Comparison of ENCODE assay signal across 13 mouse cellular contexts in genomic region chr1:92035770-92036169, GRCm38 (mm10).
DNase-seq lines count a peak whose midpoint lies in the region; ATAC-seq and TF ChIP-seq lines count a peak whose summit lies in the region.
"Had no signal": no experiment of that assay in that cellular context is flagged by ENCODE, and none has a peak within 500 bp of the region (broad histone marks: within the 10 kb centered on the region; RNA-seq: fewer than 3 reads in every experiment).

No protein-coding gene starts in this region.

- 43% methylated on average over 6 of the region's 6 CpGs for WGBS in heart, embryonic 10.5 days
- WGBS in limb, embryonic 12.5 days = 79% methylated on average over 6 of the region's 6 CpGs
- WGBS in limb, embryonic 10.5 days = 83% methylated on average over 6 of the region's 6 CpGs

- no peak for TF ChIP-seq POLR2A in brain, embryonic 14.5 days (IDR thresholded peaks at IDR 0.05; ENCODE audit: borderline replicate concordance, extremely low read depth, insufficient read depth, insufficient read length, poor library complexity, severe bottlenecking)

- H3K9ac ChIP-seq in limb, embryonic 12.5 days (replicated peaks) = no peak overlapping the region

- TF ChIP-seq CTCF in brain, embryonic 14.5 days (IDR thresholded peaks at IDR 0.05; ENCODE audit: borderline replicate concordance, extremely low read depth, insufficient read depth, insufficient read length) = no peak

- H3K36me3 ChIP-seq in heart, embryonic 10.5 days = peaks cover 3% of the 10 kb centered on the region; the same call in 1 of the 2 replicates
- H3K36me3 ChIP-seq in limb, embryonic 12.5 days = peaks cover 7% of the 10 kb centered on the region; the same call in 1 of the 2 replicates
- 0 out of 2 replicates have a peak, but pooled peaks cover 2% of the 10 kb centered on the region for H3K36me3 ChIP-seq in limb, embryonic 10.5 days

- no peak overlapping the region for H3K4me3 ChIP-seq in heart, embryonic 10.5 days
- H3K4me3 ChIP-seq in limb, embryonic 12.5 days (replicated peaks) = no peak overlapping the region
- no peak overlapping the region for H3K4me3 ChIP-seq in limb, embryonic 10.5 days
- H3K4me3 ChIP-seq: erythroblast, embryonic 14.5 days had no signal

- DNase-seq in heart, embryonic 10.5 days (ENCODE audit: low spot score) = no peak
- no peak for DNase-seq in heart, adult 18-20 months
- no peak for DNase-seq in limb, embryonic 10.5 days (ENCODE audit: low spot score)
- peak; percentile 47 for DNase-seq in Muller cell, postnatal 12 days (ENCODE audit: inconsistent ontology term)
- peak; percentile 51 for DNase-seq in brain, embryonic 14.5 days (ENCODE audit: low read depth)
- DNase-seq in liver = no peak
- DNase-seq: cerebellum, adult 9-10 months; gastrocnemius, postnatal 36 days; kidney, postnatal 4 days; lung, postnatal 10 days had no signal

- H3K4me2 ChIP-seq in limb, embryonic 12.5 days = no peak overlapping the region

- peaks cover 20% of the 10 kb centered on the region for H3K4me1 ChIP-seq in heart, embryonic 10.5 days
- peaks cover 4% of the 10 kb centered on the region for H3K4me1 ChIP-seq in limb, embryonic 12.5 days (replicated peaks)
- H3K4me1 ChIP-seq in limb, embryonic 10.5 days = no peaks in the 10 kb centered on the region

- no peaks in the 10 kb centered on the region for H3K9me3 ChIP-seq in heart, embryonic 10.5 days
- peaks cover 3% of the 10 kb centered on the region; the same call in 1 of the 2 replicates for H3K9me3 ChIP-seq in limb, embryonic 12.5 days
- H3K9me3 ChIP-seq in limb, embryonic 10.5 days (replicated peaks) = no peaks in the 10 kb centered on the region

- peak overlapping the region; percentile 22; the same call in 1 of the 2 replicates for H3K27ac ChIP-seq in heart, embryonic 10.5 days
- H3K27ac ChIP-seq in limb, embryonic 12.5 days = 0 out of 2 replicates have a peak overlapping the region, but pooled peaks have one; percentile 5
- no peak overlapping the region for H3K27ac ChIP-seq in limb, embryonic 10.5 days
- H3K27ac ChIP-seq: stomach, postnatal 0 days had no signal

- ATAC-seq in limb, embryonic 12.5 days (ENCODE audit: insufficient number of reproducible peaks, insufficient read depth, low FRiP score, low TSS enrichment, low read depth) = no peak

- H3K27me3 ChIP-seq in heart, embryonic 10.5 days (ENCODE audit: insufficient read depth, poor library complexity, severe bottlenecking) = no peaks in the 10 kb centered on the region
- no peaks in the 10 kb centered on the region for H3K27me3 ChIP-seq in limb, embryonic 12.5 days
- H3K27me3 ChIP-seq in limb, embryonic 10.5 days (ENCODE audit: low read depth, poor library complexity, severe bottlenecking) = no peaks in the 10 kb centered on the region

Comparison
In these comparisons a context has a peak if more than half of its experiments do, and no peak if none do; other contexts are left out.
1. DNase-seq: peak in Muller cell, postnatal 12 days (single experiment) and brain, embryonic 14.5 days (single experiment); none in heart, embryonic 10.5 days (single experiment), heart, adult 18-20 months (0 of 2), limb, embryonic 10.5 days (single experiment) and liver (single experiment).